Mouse (Mus musculus) spleen, adult 12 weeks (tissue): Measurements from ENCODE around the gene Gm21904.
"Not testable (repeated sequence)": the region's sequence is repeated elsewhere in the genome, so short reads cannot be mapped to it uniquely, and the experiment has no call there.

ENCODE experiments used
- DNase-seq: peaks from one replicate; pipeline ENCODE4 v3.0.0; 2022; ENCODE audit warnings: low spot score

Gene Gm21904

DNA sequence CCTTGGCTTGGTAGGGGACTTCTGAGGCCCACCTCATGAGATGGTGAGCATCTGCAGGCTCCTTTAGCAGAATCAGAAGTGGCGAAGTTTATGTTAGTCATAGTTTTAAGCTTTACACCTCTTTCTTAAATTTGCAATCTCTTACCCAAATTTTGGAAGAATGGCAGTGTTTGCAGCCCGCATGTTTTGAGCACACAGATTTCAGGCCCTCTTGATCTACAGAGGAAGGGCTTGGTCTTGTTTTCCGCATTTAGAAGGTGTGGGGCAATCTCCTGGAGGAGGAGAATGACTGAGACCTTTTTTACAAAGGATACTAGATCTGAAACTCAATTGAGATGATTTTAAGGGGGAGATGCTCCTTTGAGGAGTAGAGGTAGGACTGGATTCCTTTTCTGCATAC is at the start of gene Gm21904:
TSS of gene Gm21904 (minus strand) at position 101 of the 400 bp plus-strand sequence.
- not testable (repeated sequence) for DNase-seq

DNA sequence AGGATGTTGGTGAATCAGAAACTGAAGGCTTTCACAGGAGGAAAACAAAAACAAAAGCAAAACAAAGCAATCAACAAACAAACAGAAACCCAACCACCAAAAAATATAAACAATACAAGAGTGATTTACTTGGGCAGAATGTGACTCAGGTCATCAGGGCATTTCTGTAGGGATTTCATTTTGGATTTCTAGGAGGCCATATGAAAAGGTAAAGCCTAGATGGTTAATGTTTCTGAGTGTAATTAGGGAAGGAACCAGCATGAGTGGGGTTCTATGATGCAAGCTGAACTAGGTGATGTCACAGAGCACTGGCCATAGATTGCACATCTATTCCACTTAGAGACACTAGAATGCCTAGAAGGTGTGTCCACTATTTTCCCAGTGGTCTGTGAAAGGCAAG is 28.4 kb upstream of the Gm21904 start, which contains the start of the genes Gm20772 and Gm20831:
TSS of gene Gm20772 (plus strand) at position 301 of the 400 bp plus-strand sequence.
TSS of gene Gm20831 (plus strand) at position 301 of the 400 bp plus-strand sequence.
- DNase-seq, result not testable (repeated sequence)
